Mouse (Mus musculus): ENCODE data around the gene Gimap3. TPM values are rescaled to one million over a fixed set of nuclear protein-coding genes. Genes with fewer than 3 reads are reported as not detected.

The Gimap3 gene
- polyA plus RNA-seq, 1 experiment from 2014 or later = 0.08 TPM

GRCm38 (mm10) chr6:48772030-48772429, 1.4 kb upstream of the Gimap3 start:
- Histone ChIP-seq H3K4me3 (replicated peaks) (no peak overlapping the region), H3K4me2 (no peak overlapping the region), H3K9me3 (replicated peaks) (no peaks in the 10 kb centered on the region), H3K27me3 (no peaks in the 10 kb centered on the region), H3K4me1 (no peaks in the 10 kb centered on the region), H3K27ac (no peak overlapping the region), H3K36me3 (no peaks in the 10 kb centered on the region), H3K9ac (no peak overlapping the region)
- 0 out of 2 replicates have a peak, but pooled peaks have one; percentile 22 for ATAC-seq (replicated peaks; ENCODE audit: low FRiP score)
- WGBS = 6% methylated on average over 8 of the region's 8 CpGs

DNA sequence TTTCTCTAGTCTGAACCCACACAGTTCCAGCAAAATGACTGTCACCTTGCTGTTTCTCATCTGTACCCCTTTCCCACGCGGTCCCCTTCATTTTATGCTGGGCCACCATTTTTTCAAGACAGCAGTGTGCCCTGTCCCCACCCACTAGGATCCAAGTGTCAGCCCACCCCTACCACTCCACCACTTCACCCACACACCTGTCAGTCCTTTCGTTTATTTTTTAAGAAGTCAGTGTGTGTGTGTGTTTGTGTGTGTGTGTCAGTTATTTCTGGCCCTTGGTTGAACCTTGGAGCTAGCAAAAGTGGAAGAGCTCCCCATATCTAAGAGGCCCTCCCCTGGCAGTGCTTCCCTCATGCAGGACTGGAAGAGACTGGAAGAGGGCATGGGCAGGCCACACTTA, 1.7 kb downstream of the Gimap3 start:
- H3K9me3 ChIP-seq (replicated peaks) = peaks cover 5% of the 10 kb centered on the region; the same call in 1 of the 2 replicates
- no peaks in the 10 kb centered on the region for H3K4me1 ChIP-seq
- no peaks in the 10 kb centered on the region for H3K27me3 ChIP-seq
- H3K4me3 ChIP-seq (replicated peaks) = no peak overlapping the region
- no peaks in the 10 kb centered on the region for H3K36me3 ChIP-seq
- H3K9ac ChIP-seq = no peak overlapping the region
- WGBS = 87% methylated on average over 3 of the region's 3 CpGs
- no peak overlapping the region for H3K27ac ChIP-seq
- ATAC-seq (replicated peaks; ENCODE audit: low FRiP score) = no peak
- no peak overlapping the region for H3K4me2 ChIP-seq

- H3K4me1 ChIP-seq = no peaks in the 10 kb centered on the region
- no peak overlapping the region for H3K9ac ChIP-seq
- peaks cover 5% of the 10 kb centered on the region; the same call in 1 of the 2 replicates for H3K9me3 ChIP-seq (replicated peaks)
- no peak overlapping the region for H3K27ac ChIP-seq
- H3K4me3 ChIP-seq (replicated peaks) = no peak overlapping the region
- ATAC-seq (replicated peaks; ENCODE audit: low FRiP score) = no peak
- no peak overlapping the region for H3K4me2 ChIP-seq
- no peaks in the 10 kb centered on the region for H3K27me3 ChIP-seq
- WGBS = 71% methylated on average over 9 of the region's 9 CpGs
- H3K36me3 ChIP-seq = no peaks in the 10 kb centered on the region
Observed at GRCm38 (mm10) chr6:48768178-48768869, 2.3 kb downstream of the Gimap3 start.

- no peak for ATAC-seq (replicated peaks; ENCODE audit: low FRiP score)
- Histone ChIP-seq H3K4me2 (no peak overlapping the region), H3K4me3 (replicated peaks) (no peak overlapping the region), H3K27ac (no peak overlapping the region), H3K9ac (no peak overlapping the region), H3K9me3 (replicated peaks) (peaks cover 5% of the 10 kb centered on the region; the same call in 1 of the 2 replicates), H3K27me3 (no peaks in the 10 kb centered on the region), H3K36me3 (no peaks in the 10 kb centered on the region), H3K4me1 (no peaks in the 10 kb centered on the region)
- WGBS = 88% methylated on average over 10 of the region's 10 CpGs
Observed at GRCm38 (mm10) chr6:48764496-48764895, 6.2 kb downstream of the Gimap3 start.

DNA sequence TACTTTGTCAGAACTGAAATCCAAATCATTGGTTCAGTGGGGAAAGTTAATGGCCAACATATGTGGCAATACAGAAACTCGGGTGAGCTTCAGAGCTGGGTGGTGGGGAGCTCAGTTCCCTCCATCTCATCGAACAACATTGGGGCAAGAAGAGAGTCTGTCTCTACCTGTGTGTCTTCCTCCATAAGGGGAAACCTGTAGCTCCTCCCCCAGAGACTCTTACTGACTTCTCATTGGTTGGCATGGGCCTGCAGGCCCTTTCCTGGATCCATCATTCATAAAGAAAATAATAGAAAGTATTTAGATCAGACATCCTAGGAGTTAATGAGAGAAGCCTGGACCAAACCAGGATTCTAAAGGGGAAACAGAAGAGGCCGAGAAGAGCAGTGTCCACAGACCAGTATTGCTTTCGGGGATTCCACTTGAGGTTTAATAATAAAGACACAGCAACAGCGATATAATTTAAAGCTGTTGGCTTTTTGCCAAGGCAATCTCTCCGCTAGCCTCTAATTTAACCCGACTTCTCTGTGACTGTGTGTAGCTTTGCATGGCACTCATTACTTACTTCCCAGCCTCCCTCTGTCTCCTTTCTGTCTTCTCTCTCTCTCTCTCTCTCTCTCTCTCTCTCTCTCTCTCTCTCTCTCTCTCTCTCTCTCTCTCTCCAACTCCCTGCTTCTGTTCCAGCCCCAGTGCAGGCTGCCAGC, 6.9 kb downstream of the Gimap3 start:
- no peaks in the 10 kb centered on the region for H3K36me3 ChIP-seq
- no peak overlapping the region for H3K4me2 ChIP-seq
- H3K9me3 ChIP-seq (replicated peaks) = peaks cover 5% of the 10 kb centered on the region; the same call in 1 of the 2 replicates
- H3K9ac ChIP-seq = no peak overlapping the region
- 58% methylated on average over 7 of the region's 7 CpGs for WGBS
- no peak overlapping the region for H3K27ac ChIP-seq
- no peak for ATAC-seq (replicated peaks; ENCODE audit: low FRiP score)
- H3K4me1 ChIP-seq = no peaks in the 10 kb centered on the region
- H3K27me3 ChIP-seq = no peaks in the 10 kb centered on the region
- H3K4me3 ChIP-seq (replicated peaks) = no peak overlapping the region

- peak overlapping the region; percentile 69 for H3K27ac ChIP-seq
- peak overlapping the region; percentile 28 for H3K4me2 ChIP-seq
- WGBS = 38% methylated on average over 7 of the region's 7 CpGs
- peaks cover 24% of the 10 kb centered on the region for H3K27me3 ChIP-seq
- peak overlapping the region; percentile 20; the same call in 1 of the 2 replicates for H3K4me3 ChIP-seq (replicated peaks)
- ATAC-seq (replicated peaks; ENCODE audit: low FRiP score) = no peak
- H3K9me3 ChIP-seq (replicated peaks) = no peaks in the 10 kb centered on the region
- H3K36me3 ChIP-seq = no peaks in the 10 kb centered on the region
- no peak overlapping the region for H3K9ac ChIP-seq
- peaks cover 8% of the 10 kb centered on the region for H3K4me1 ChIP-seq
Observed at GRCm38 (mm10) chr6:48747091-48747966, 23.3 kb downstream of the Gimap3 start.

DNA sequence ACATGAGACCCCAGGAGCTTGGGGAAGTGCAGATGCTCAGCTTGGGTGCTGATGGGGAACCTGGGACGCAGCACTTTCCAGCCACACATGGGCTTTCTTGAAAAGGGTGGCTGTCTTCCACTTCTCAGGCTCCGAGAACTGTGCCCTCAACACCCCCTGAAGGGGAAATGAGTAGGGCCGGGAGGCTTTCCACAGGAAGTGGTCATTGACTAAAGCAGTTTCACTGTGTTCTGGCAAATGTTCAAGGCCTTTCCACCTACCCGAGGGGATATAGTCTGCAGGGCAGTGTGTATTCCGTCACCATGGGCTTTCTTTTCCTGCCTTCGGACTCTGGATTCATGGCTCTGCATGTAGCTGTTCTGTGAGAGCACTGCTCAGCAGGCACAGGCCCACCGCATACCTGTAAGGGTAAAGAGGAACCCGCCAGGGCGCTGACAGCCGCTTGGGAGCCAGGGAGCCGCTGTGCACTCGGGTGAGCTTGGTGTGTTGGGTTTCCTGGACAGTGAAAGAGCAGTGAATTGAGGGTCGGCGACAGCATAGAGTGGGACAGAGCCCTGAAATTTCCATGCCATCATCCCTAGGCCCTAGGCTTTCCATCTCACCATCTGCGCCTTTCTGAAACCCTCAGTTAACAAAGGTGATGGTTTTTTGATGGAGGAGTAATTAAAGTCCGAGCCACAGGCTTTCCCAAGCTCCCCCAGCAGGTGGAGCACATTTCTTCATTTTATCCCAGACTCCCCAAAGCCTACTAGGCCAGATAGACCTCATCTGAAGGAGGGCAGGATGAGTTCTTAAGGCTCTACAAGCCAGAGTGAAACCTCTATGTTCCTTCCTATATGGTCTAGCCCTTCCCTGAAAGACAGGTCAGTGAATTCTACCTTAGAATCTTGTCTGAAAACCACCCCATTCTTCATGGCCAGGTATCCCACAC, 24.4 kb downstream of the Gimap3 start, which contains the start of gene Gimap5:
Gene Gimap5, plus strand, starts transcription at position 239 of the 931 bp plus-strand sequence.
- 42% methylated on average over 16 of the region's 16 CpGs for WGBS
- H3K27me3 ChIP-seq = peaks cover 34% of the 10 kb centered on the region
- H3K4me3 ChIP-seq (replicated peaks) = peak within 1 kb of the TSS; percentile 20
- H3K4me1 ChIP-seq = peaks cover 19% of the 10 kb centered on the region
- H3K36me3 ChIP-seq = no peaks in the 10 kb centered on the region
- peak; percentile 12; the same call in 1 of the 2 replicates for ATAC-seq (replicated peaks; ENCODE audit: low FRiP score)
- H3K9me3 ChIP-seq (replicated peaks) = no peaks in the 10 kb centered on the region
- H3K27ac ChIP-seq = peak within 1 kb of the TSS; percentile 69
- H3K4me2 ChIP-seq = peak within 1 kb of the TSS; percentile 28
- H3K9ac ChIP-seq = no peak within 1 kb of the TSS

GRCm38 (mm10) chr6:48745490-48745889, 25.2 kb downstream of the Gimap3 start:
- H3K27ac ChIP-seq = peak overlapping the region; percentile 69
- peaks cover 24% of the 10 kb centered on the region for H3K4me1 ChIP-seq
- H3K27me3 ChIP-seq = peaks cover 36% of the 10 kb centered on the region
- H3K36me3 ChIP-seq = no peaks in the 10 kb centered on the region
- H3K4me3 ChIP-seq (replicated peaks) = no peak overlapping the region
- peak overlapping the region; percentile 28 for H3K4me2 ChIP-seq
- ATAC-seq (replicated peaks; ENCODE audit: low FRiP score) = no peak
- H3K9me3 ChIP-seq (replicated peaks) = no peaks in the 10 kb centered on the region
- WGBS = 72% methylated on average over 2 of the region's 2 CpGs
- H3K9ac ChIP-seq = no peak overlapping the region

- Histone ChIP-seq H3K9me3 (replicated peaks) (no peaks in the 10 kb centered on the region), H3K36me3 (no peaks in the 10 kb centered on the region), H3K4me3 (replicated peaks) (peak overlapping the region; percentile 51), H3K4me1 (peaks cover 24% of the 10 kb centered on the region), H3K4me2 (peak overlapping the region; percentile 86), H3K27ac (peak overlapping the region; percentile 69), H3K9ac (peak overlapping the region; percentile 47), H3K27me3 (peaks cover 39% of the 10 kb centered on the region)
- 5% methylated on average over 52 of the region's 52 CpGs for WGBS
- ATAC-seq (replicated peaks; ENCODE audit: low FRiP score) = peak; percentile 68
Observed at GRCm38 (mm10) chr6:48742422-48743351, 28.0 kb downstream of the Gimap3 start.

DNA sequence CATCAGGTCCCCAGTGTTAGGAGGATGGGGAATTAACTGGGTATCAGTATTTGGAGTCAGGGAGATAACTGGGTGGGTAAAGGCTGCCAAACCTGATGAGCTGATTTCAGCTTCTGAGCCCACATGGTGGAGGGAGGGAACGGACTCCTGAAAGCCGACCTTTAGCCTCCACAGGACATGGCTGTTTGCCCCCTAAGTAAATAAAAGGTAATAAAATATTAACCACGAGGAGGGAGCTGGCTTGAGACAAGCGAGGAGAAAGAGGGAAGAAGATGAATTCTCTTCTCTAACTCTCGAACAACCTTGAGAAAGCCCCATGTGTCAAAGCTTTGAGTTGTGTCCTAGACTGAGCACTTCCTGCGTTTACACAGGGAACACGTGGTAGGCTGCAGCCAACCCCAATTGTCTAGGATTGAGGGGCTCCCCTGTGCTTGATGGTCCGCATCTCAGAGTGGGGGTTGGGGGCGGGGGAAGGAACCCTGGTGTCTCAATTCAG, 28.9 kb downstream of the Gimap3 start:
- Histone ChIP-seq H3K4me3 (replicated peaks) (peak overlapping the region; percentile 51), H3K9ac (no peak overlapping the region)
- 11% methylated on average over 9 of the region's 9 CpGs for WGBS

More for the DNA sequence above, 28.9 kb downstream of the Gimap3 start:
- peaks cover 39% of the 10 kb centered on the region for H3K27me3 ChIP-seq
- no peaks in the 10 kb centered on the region for H3K36me3 ChIP-seq
- peak; percentile 55 for ATAC-seq (replicated peaks; ENCODE audit: low FRiP score)
- peak overlapping the region; percentile 86 for H3K4me2 ChIP-seq
- peak overlapping the region; percentile 69 for H3K27ac ChIP-seq
- H3K9me3 ChIP-seq (replicated peaks) = no peaks in the 10 kb centered on the region
- peaks cover 24% of the 10 kb centered on the region for H3K4me1 ChIP-seq
